Mouse (Mus musculus) cerebellum, adult 9-11 months (tissue): ENCODE data around the gene Olfr952.

Experiments
- DNase-seq: peaks from one replicate; pipeline ENCODE4 v3.0.0; 2022

Olfr952 gene

DNA sequence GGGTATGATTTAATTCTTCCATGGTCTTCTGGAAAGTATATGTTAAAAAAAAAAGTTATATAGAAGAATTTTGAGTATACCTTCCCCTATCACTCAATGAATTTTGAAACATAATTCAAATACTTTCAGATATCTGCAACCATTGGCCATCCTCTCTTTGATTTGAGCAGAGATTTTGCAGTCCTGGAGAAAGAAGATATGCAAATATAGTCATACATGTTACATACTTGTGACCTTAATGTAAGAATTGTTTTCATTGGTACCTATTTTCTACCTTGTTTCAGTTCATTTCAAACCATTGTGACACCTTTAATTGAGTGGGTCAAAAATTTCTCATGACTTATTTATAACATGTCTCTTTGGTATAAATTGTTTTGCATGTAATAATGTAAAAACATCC lies at the start of gene Olfr952:
TSS of gene Olfr952 (minus strand) at position 101 of the 400 bp plus-strand sequence.
- no peak for DNase-seq

DNA sequence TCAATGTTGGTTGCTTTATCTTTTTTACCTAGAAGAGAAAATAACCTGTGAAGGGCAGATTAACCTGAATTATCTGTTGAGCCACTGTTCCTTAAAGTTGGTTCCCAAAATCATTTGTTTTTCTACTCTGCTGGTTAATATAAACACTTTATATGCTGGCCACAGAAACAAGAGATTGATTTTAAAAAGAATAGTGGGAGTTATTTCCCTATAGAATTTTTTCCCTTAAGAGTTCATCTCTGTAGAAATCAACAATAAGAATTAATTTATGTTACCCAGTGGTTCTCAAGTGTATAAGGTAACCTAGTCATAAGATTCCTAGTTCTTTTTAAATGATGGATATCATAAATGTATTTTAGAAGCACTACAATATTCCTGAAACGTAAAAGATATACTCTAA lies 44.9 kb upstream of the Olfr952 start, which contains the start of gene Olfr955:
TSS of gene Olfr955 (minus strand) at position 101 of the 400 bp plus-strand sequence.
- no peak for DNase-seq

GRCm38 (mm10) chr9:39456401-39456800 lies 29.5 kb upstream of the Olfr952 start, which contains the start of gene Olfr954:
Gene Olfr954 (plus strand): TSS chr9:39456701.
- no peak for DNase-seq

GRCm38 (mm10) chr9:39387110-39387509 lies 39.8 kb downstream of the Olfr952 start, which contains the start of gene Olfr951:
Gene Olfr951 (plus strand): TSS chr9:39387410.
- no peak for DNase-seq
